Mouse (Mus musculus): ENCODE data around the gene Atad5.

DNA sequence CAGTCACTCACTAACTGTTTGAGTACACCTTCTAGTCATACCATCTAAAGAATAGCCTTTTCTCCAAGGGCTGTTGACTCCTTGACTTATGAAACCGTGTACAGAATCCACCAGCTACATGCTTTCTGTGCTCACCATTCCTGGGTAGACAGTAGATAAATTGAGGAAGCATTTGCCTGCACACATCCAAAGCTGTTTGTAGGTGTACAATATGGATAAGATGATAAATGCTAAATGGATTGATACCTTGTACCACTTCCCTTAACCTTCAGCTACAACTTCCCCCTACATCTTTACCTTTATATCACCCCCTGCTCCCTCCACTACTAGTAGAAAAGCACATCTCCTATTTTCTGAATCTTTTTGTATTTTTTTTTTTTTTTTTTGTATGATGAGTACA, 15.2 kb downstream of the Atad5 start:
- TF ChIP-seq CTCF (IDR thresholded peaks at IDR 0.05; ENCODE audit: insufficient read depth, low read depth, low read length) (no peak), POLR2A (IDR thresholded peaks at IDR 0.05; ENCODE audit: insufficient read depth, low read depth, low read length) (no peak)

Measured in olfactory bulb, adult 2 months (tissue).